Mouse (Mus musculus) 416B (cell line): ENCODE measurements at regions not wholly inside any gene's neighbourhood (a gene's known extent, or its start where the extent isn't known, plus 50 kb on each side); places are given as distances from the start of the nearest gene placed in this dataset.
A peak's percentile ranks its signal among the peaks of the same experiment; 100 is the strongest.

Experiments used
- DNase-seq: peaks from one replicate; pipeline ENCODE4 v3.0.0; 2011; ENCODE audit warnings: low read depth

DNA sequence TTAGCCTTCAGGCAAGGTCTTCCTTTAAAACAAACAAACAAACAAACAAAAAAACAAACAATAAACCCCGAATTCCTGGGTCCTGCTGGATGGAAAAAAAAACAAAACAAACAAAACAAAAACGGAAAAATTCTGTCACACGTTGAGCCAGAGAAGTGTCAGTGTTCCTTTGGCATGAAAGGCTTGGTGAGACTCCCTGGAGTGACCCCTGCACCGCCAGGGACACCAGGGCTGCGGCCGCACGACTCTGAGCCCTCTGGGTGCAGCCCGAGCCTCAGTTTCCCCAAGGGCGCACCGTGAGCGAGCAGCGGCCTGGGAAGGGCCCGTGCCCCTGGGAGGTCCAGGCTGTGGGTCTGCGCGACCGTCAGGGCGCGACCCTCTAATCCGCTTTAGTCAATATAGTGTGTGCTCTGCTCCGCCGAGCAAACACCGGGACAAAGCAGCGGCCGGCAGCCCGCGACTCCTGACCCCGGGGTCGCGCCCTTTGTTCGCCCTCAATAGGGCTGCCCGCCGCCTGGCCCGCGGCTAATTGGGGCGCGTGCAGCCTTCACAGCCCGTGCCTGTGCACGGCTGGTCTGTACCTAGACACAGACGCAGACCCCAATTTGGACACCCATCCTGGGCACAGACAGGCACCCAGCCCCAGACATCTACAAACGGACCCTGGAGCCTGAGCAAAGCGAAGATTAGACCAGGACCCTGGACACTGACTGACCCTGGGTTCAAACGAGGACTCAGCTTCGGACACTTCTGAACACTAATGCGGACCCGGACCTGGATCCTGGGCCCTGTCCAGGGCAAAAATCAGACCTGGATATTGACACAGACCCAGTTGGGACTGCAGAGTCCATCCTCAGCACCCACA, 74.0 kb upstream of the Ppara start:
- DNase-seq: no peak

DNA sequence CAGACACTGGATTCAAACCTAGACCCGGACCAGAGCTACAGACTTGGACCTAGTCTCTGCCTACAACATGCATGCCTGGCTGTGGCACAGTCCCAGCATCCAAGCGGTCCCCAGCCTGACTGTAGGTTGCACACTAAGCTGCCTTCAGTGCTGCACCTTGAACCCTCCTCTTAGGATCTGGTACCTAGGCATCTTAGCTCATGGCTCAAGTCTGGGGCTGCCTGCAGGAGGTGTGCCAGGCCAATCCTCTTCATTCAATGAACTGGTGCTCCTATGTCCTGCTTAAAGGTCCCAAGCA, 73.4 kb upstream of the Ppara start:
- DNase-seq: no peak

GRCm38 (mm10) chr15:85661771-85662170, 73.0 kb upstream of the Ppara start:
- DNase-seq: no peak

DNA sequence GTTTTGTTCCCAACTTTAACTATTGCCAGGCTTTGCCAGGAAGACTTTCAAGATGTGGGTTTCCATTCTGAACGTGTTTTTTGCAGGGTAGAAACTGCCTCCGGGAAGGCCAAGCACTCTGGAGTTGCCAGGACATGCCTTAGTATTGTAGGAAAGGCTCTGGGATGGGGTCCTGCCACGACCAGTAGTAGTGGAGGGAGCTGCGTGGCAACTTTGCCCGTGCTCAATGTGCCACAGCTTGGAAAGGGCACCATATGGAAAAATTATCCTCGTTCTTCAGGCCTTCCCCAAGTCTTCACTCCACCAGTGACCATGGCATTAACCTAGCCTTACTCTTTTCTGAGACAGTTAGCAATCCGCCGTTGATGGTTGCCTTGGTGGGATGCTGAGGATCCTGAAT, 72.5 kb upstream of the Ppara start:
- DNase-seq: no peak

- DNase-seq: no peak
These were observed 72.1 kb upstream of the Ppara start for GRCm38 (mm10) chr15:85662673-85663072.

GRCm38 (mm10) chr15:85663757-85664431, 70.9 kb upstream of the Ppara start:
- DNase-seq: peak; percentile 42

DNA sequence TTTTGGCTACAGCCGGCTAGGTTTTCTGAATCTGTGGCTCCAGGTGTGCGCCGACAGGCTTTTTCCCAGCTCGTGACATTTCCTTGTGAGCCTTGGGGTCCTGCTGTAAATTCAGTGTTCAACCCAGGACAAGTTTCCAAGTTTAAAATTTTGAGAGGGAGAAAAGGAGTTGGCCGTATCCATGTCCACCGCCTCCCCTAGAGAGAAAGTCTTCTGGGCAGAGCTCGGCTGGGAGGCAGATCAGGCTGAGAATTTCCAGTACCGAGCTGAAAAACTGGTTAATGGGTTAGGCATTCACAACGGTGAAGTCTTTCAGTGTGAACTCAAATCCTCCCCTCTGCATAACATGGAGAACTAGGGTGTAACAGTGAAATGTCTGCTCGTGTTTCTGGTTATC, 70.4 kb upstream of the Ppara start:
- peak; percentile 44 for DNase-seq

- peak; percentile 91 for DNase-seq
These were observed 69.5 kb upstream of the Ppara start for GRCm38 (mm10) chr15:85665181-85665821.

GRCm38 (mm10) chr15:85666496-85666895, 68.3 kb upstream of the Ppara start:
- DNase-seq: peak; percentile 81

DNA sequence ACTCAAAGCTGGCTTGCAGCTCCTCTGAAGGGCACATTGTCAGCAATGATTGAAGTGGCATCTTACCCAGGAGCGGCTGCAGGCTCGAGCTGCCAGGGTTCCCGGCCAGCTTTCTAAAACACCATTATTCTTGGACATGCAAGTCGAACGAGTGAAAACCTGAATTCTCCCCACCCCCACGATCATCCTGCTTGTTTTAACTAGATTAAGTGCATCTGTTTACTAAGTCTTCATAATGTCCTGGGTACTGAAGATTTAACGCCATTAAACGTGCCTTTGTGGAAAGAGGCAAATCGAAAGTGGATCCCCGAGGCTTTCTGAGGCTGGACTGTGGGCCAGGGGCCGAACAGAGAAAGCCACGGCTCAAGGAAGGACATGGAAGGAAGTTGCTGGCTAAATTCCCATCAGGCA, 67.4 kb upstream of the Ppara start:
- DNase-seq: peak; percentile 86

- peak; percentile 61 for DNase-seq
These were observed 66.7 kb upstream of the Ppara start for GRCm38 (mm10) chr15:85667906-85668590.

GRCm38 (mm10) chr15:85668871-85669651, 65.7 kb upstream of the Ppara start:
- DNase-seq: peak; percentile 90

DNA sequence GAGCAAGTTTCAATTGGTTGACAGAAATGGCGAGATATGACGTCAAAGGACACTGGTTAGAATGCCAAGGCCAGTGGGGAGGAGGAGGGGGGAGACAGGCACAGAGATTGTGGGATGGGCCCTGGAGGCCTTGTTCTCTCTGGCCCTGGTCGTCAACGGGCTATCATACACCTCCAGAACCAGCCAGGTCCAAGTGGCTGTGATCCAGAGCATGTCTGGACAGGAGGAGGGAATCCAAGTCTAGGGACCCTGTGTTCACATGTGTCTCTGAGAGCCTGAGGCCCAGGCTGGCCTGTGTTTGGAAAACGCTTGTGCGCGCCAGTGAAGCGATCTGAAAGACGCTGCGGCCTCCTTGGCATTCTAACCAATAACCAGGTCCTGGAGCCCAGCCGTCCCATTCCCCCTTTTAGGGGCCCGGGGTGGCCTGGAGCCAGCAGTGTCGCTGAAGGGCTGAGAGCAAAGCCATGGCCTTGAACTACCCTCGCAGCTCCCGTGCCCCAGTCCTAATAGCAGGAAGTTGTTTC, 65.1 kb upstream of the Ppara start:
- peak; percentile 99 for DNase-seq

- no peak for DNase-seq
These were observed 64.5 kb upstream of the Ppara start for GRCm38 (mm10) chr15:85670176-85670788.

- peak; percentile 83 for DNase-seq
These were observed 63.7 kb upstream of the Ppara start for GRCm38 (mm10) chr15:85670789-85671700.

- DNase-seq: peak; percentile 47
These were observed 63.0 kb upstream of the Ppara start for GRCm38 (mm10) chr15:85671701-85672191.

- DNase-seq: no peak
These were observed 62.4 kb upstream of the Ppara start for GRCm38 (mm10) chr15:85672376-85672775.

GRCm38 (mm10) chr15:85672931-85673330, 61.9 kb upstream of the Ppara start:
- no peak for DNase-seq

DNA sequence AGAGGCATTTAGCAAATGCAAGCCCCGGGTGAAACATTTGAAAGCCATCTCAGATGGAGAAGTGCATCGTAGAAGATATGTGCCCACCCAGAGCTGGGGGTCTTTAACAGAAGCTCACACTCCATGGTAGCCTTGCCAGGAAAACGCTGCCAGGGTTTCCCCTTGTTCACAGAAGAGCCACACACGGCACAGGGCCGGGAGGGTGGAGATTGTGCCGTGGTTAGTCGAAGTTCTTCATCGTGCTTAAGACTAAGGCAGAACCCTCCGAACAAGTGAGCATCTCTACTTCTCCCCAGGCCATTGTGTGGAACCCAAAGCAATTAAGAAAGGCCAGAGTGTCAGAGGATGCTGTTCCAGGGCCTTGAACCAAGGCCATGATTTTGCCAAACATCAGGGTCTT, 61.3 kb upstream of the Ppara start:
- DNase-seq: no peak
